Mouse (Mus musculus) cerebellum, postnatal 10 days (tissue): ENCODE measurements around the gene Rnf26.

ENCODE experiments used
- DNase-seq, 2 experiments: peaks; one replicate each; pipeline ENCODE4 v3.0.0; 2021; ENCODE audit warnings: mixed read lengths in 2 of 2

The Rnf26 gene

DNA sequence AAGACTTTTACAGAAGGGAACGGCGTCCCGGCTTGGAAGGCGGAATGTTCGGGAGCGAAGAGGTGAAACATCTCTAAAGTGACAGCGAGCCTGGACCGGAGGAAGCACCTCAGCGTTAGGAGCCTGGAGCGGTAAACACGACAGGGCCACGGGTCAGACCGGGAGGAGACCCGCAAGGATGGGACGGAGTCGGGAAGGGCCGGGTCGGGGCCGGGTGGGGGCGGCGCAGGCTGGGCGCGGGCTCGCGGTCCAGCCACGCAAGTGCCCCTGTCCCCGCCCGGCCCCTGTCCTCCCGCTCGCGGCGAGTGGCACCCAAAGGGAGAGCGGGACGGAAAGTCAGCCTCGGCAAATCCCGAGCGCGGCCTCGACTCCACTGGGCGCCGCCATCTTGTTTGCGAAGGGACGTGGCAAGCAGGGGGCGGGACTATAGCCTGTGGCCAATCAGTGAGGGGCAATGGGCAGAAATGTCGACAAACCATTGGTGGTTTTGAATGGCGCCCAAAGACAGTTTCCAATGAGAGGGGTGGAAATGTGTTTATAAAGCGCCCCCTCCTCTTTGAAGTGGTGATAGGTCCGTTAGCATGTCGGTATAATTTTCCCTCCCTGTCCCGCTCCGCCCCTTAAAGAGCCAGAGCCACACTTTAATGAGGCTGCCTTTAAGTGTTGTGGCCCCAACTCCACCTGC is at the start of gene Rnf26, which contains the start of gene Gm49380:
Gene Rnf26, minus strand, starts transcription at position 413 of the 685 bp plus-strand sequence.
Gene Gm49380, minus strand, starts transcription at position 396 of the 685 bp plus-strand sequence.
- peak; percentile 99 for DNase-seq

DNA sequence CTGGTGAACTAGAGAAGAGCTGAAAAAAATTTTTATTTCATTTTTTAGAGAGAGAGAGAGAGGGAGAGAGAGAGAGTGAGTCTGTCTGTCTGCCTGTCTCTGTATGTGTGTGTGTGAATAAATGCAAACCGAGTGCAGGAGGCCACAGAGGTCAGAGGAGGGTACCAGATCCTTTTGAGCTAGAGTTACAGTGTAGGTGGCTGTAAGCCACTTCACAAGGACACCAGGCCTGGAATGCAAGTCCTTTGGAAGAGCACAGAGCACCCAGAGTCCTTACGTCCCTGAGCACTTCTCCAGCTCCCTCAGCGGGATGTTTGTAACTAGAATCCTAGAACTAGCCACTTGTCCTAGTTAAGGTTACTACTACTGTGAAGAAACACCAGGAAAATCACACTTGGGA is 46.6 kb upstream of the Rnf26 start:
- no peak for DNase-seq

DNA sequence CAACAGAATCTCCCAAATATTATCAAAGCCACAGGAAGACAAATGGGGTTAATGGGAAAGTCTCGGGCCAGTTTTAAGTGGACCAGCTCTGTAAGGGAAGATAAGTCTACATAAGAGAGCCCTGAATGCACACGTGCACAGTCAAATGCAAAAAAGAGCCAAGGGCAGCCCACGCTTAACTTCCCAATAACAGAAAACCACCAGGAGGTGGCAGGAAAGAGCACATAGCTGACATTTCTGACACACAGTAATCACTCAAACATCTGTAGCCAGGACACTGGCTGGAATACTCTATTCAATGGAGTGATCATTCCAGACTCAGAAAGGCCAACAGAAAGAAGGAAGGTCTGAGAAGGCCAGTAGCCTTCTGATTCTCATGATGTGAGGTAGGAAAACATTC is 34.0 kb upstream of the Rnf26 start:
- DNase-seq = peak in 1 of 2 experiments; percentile 26

DNA sequence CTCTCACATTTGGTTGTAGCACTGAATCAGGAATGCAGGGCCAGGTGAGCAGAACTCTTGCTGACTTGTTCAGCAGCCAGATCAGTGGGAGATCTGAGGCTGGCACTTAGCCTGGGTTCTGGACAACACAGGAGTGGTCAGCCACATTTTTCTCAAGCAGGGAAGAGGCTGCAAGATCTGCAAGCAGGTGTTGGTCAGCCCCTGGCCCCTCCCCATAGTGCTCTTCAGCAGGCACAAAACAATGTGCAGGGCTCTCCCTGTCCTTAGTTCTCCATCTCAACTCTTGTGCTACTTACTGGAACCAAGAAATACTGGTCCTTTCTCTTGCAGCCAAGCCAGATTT is 31.4 kb upstream of the Rnf26 start:
- peak; percentile 69 to 76 for DNase-seq

DNA sequence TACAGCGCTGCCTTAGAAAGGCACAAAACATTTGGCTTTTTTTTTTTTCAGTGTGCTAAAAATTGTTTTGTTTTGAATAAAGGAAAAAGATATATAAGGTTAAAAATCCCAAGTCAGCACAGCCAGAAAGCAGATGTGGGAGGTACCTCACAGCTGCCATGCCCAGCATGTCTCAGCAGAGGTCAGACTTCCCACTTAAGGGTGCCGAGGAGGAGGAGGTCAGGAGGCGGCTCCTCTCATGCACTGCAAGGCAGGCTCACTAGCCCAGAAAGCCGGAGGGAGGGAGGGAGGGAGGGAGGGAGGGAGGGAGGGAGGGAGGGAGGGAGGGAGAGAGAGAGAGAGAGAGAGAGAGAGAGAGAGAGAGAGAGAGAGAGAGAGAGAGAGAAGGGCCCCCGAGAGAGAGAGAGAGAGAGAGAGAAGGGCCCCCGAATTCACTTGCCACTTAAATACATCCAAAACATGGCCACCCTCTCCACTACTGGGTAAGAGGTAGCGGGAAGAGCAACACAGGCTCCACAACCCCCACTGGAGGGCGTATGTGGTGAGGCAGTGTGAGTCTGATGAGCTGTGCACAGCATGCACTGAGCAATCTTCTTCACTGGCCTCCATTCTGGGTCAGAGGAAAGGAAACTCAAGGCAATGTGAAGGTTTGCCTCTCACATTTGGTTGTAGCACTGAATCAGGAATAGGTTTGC is 30.9 kb upstream of the Rnf26 start:
- DNase-seq = peak; percentile 51 to 57

DNA sequence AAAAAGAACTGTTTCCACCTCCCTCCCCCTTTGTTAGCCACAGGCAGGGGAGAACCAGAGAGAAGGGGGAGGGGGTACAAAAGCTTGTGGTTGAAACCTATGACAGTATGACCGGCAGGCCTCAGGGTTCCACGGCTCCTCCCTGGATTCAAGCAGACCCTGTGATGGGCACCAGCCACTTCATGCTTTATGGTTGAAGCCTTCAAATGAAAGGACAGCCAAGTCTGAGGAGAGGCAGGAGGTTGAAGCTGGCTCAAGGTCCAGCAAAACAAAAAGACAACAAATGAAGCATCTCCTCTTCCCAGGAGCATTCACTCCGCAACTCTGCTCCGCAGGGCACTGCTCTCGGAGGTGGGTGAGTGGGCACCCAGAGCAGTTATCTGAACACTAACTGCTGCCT is 30.1 kb upstream of the Rnf26 start:
- no peak for DNase-seq

DNA sequence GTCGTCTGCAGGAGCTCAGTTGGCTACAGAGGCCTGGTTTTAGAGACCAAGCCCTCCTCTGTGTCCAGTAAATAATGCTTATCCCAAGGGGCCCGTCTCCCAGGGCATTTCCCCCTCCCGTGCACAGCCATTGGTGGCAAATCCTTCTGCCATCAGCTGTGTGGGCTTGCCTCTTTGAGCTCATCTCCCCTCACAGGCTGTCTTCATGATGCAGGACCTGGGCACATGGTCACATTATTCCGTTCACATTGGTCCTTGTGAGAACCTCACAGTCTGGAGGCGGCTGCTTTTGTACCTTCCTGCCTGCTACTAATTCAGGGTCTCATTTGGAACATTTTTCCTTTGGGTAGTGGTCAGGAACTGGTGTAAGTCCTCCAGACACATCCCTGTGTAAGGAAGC is 28.6 kb upstream of the Rnf26 start:
- DNase-seq = no peak

DNA sequence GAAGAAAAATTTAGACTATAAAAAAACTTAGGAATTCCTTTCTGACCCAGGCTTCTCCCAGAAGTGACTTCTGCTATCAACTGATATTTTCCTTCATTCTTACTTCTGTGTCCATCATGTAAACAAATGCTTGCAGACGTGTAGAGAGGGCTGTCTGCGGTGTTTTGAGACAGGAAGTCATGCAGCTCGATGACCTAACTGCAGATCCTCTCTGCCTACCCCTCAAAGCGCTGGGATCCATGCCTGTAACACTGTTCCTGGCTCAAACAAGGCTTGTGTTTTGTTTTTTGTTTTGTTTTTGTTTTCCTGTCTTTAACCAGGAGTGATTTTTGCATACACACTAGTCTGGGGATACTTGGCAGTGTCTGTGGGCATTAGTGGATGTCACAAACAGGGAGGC is 24.5 kb upstream of the Rnf26 start:
- DNase-seq = no peak

DNA sequence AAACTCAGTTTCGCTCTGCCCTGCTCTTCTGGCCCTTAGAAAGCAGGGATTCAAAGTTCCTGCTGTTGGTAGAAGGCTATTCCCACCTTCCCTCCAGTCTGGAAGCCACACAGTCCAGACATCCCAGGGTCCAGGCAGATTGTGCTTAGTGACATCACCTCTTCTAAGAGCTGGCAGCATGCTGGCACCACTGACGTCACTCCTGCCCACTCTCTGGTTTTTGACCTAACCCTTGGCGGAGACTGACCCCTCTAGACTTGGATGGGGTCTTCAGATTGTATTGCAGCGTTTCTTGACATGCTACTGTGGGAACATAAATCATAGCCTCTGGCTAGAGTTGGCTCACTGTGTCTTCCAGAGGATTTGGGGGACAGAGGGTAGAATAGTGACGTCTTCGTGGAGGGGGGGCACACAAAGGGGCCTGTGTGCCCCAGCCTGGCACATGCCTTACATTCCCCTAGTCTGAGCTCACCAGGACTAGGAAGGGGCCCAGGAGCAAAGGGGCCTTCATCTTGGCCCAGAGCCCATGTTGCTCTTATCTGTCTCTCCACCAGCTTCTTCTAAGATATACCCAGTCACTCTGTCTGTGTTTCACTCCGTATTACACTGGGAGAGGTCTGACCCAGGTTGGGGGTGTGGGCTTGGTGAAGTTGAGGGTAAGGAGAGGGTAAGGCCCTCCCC is 22.6 kb upstream of the Rnf26 start:
- DNase-seq = peak; percentile 61 to 64

DNA sequence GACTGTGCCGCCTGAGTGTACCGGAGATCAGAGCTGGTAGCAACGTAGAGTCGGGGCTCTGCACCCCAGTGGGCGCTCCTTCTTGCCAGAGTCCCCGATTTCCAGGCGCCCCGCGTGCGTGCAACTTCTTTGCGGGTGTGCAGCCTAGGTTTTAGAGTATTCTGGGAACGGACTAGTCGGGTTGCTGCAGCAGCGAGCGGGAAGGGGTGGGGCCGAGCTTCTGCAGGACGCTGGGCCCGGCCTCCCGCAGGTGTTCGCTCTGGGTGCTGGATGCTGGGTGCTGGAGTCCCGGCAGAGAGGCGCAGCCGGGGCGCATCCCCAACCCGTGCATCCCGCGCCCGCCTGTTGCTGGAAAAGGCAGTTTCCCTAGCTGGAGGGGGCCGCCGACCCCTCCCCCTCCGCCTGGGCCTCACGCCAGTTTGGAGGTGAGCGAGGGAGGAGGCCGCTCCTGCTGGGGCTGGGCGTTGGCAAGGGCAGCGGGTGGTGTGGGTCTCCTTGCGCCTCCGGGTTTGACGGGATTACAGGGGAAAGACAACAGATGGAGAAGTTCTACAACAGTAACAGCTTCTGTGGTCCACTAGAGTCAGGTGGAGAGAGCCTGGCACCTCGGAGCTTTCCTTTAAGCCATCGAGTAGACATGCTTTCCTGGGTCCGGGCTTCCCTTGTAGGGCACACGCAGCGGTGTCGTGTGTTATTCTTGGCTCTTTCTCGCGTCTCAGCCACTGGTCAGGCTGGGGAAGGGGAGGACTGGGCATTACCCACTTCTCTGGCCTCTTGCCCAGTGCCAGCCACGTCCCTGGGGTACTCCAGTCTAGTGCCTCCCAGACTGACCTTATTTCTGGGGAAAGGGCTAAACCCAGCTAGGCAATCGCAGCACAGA is 21.8 kb upstream of the Rnf26 start:
- peak; percentile 76 to 83 for DNase-seq

DNA sequence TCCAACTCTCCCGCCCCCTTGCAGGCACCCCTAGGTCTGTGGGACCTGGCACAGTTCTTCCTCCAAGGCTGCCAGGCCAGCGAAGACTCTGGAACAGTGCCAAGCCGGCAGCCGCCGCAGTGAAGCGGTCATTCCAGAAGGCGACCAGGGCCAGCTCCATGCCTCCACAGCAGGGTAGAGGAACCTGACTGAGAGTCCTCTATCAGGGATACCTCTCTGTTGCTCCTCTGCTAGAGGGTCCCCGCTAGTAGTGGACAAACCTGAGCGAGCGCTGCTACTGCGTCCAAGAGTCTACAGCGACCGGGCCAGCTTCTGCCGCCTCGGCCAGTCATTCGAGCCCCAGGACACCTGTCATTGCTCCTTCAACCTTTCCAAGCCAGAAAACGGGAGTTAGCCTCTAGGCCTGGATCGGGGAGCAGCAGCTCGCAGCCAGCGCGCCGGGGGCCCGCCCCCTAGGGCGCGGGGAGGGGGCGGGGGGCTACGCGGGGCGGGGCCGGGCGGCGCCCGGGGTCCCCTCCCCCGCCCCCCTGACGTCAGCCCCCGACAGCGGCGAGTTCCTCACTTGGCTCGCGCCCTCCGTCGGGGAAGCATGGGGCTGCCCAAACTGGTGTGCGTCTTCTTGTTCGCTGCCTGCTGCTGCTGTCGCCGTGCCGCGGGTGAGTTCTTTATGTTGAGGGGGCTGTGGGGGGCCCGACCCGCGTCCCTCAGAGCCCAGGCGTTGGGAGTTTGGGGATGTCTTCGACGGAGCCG is 21.0 kb upstream of the Rnf26 start, which contains the start of gene Mcam:
Gene Mcam, plus strand, starts transcription at position 369 of the 750 bp plus-strand sequence.
- peak; percentile 92 for DNase-seq

DNA sequence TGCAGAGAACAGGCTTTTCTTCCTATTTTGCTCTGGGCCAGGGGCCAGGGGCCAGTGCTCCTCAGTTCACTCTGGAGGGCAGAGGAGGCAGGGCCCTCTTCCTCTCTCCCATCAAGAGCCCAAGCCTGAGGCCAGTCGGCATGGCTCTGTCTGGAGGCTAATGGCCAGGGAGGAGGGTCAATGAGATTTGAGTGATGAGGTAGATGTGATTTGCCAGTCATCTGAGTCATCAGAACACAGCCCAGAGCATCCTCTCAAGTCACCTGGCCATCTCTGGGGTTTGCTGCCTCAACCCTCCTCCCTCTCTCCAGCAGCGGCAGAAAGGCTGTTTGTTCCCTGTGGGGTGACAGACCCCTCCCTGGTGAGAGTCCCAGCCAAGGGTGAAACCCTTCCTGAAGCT is 20.0 kb upstream of the Rnf26 start:
- no peak for DNase-seq

DNA sequence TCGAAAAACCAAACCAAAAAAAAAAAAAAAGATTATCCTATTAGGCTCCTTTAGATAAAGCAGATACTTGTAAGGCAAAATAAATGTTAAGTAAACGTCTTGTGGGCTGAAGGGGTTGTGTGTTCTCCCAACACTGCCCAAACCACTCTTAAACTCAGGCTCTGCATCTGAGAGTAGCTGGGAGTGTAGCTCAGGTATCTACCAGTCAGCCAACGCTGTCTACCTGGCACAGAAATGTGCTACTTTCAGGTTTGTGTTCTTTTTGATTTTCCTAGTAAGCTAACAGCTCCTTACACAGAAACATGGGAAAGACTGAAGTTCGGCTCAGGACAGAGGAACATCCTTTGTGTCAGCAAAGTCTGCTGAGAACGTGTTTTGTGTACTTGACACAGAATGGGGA is 18.9 kb upstream of the Rnf26 start:
- DNase-seq = no peak

DNA sequence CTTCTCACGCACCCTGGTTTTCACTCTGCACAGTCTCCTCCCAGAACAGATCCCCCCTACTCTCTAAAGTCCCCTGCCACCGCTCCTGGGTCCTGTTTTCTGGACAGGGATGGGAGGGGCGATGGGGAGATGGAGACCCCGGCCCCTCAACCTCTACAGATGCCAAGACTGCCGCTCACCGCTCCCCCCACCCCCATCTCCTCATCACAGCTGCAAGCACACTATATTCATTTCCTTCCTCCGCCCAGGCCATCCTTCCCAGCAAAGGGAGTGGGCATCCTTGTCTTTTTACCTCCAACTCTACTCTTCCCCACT is 17.9 kb upstream of the Rnf26 start:
- no peak for DNase-seq

DNA sequence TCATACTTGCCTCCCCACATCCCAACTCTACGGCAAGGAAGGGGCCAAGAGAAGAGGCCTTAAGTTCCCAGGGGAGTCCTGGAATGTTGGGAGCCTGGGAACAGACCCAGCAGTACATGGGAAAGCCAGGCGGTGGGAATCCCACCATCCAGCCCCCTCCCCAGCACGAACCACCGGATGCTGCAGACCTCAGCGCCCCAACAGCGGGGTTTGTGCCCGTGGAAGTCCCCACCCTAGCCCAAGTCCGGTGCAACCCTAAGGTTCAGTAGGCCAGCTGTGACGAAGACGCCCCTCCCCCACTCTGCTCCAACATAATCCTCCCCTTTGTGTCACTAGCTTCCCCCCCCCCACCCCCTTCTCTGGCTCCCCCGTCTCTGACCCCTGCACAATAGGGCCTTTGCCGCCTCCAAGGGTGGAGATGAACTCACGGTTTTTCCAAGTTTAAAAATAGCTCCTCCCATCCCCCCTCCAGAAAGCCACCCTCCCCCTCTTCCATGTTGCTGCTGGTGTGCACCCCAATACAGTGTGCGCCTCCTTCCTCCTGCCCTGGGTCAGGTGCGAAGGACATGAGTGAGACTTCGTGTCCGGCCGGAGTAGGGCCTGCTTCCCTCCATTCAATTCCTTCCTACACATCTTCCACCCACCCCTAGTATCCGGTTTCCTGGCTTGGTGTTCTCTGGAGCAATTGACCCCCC is 17.4 kb upstream of the Rnf26 start:
- DNase-seq = peak in 1 of 2 experiments; percentile 37

DNA sequence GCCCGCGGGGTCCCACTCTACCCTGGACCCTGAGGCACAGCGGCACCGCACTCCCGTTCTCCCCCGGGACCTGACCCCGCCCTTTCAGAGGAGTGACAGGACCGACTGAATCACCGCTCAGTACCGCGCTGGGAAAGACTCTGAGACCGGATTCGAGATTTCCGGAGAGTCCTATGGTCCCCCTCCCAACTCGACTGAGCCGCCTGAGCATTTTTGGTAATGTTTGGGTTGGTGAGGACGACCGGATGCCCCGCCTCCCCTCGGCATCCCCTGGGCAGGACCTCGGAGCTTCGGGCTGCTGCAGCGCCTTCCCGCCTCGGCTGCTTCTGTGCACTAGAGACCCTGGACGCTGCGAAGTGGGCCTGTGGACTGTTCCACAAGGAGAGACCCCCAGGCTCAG is 16.7 kb upstream of the Rnf26 start:
- peak in 1 of 2 experiments; percentile 48 for DNase-seq

DNA sequence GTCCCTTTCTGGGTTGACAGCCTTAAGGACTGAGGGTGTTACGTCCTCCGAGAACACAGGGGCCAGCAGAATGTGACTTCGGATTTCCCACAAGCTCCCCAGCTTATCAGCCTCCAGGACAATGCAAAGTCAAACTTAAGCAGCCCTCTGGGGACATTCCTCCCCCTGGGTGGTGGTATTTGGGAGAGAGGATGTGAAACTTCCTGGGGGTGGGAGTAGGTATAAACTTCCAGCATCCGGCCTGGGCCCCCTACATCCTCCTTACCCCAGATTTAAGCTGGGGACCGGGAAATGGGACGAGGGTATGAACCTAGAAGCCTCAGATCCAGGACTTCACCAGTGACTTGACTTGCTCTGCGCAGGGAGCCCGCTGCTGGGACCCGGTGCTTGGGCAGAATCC is 16.3 kb upstream of the Rnf26 start:
- no peak for DNase-seq

DNA sequence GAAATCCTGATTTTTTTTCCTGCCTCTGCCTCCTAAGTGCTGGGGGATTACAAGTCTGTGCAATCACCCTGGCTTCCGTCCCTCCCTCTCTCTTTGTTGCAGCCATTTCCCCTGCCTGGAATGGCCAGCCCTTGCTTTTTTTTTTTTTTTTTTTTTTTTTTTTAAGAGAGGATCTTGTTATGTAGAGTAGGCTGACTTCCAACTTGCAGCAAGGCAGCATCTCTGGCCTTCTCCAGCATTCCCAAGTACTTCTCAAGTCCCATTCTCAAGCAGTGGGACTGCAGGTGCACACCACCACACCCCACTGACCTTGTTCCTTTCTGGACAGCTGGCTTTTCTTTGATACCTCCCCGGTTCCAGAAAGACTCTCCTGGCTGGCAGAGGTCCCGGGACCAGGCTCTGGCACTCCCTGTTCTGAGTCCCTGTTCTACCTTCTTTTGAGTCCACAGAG is 14.1 kb upstream of the Rnf26 start:
- no peak for DNase-seq

DNA sequence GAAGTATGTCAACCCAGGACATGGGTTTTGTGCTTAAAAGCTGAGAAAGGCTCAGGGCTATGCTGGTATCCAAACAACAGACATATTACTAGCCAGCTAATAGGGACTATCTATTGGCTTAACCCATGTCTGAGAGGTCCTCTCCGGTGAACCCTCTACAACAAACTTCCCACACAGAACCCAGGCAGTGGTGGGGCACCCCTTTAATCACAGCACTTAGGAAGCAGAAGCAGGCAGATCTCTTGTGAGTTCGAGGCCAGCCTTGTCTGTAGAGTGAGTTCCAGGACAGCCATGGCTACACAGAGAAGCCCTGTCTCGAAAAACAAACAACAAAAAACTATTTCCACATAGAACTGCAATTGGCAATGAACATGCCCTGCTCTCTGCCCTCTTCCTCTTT is 13.4 kb upstream of the Rnf26 start:
- no peak for DNase-seq

DNA sequence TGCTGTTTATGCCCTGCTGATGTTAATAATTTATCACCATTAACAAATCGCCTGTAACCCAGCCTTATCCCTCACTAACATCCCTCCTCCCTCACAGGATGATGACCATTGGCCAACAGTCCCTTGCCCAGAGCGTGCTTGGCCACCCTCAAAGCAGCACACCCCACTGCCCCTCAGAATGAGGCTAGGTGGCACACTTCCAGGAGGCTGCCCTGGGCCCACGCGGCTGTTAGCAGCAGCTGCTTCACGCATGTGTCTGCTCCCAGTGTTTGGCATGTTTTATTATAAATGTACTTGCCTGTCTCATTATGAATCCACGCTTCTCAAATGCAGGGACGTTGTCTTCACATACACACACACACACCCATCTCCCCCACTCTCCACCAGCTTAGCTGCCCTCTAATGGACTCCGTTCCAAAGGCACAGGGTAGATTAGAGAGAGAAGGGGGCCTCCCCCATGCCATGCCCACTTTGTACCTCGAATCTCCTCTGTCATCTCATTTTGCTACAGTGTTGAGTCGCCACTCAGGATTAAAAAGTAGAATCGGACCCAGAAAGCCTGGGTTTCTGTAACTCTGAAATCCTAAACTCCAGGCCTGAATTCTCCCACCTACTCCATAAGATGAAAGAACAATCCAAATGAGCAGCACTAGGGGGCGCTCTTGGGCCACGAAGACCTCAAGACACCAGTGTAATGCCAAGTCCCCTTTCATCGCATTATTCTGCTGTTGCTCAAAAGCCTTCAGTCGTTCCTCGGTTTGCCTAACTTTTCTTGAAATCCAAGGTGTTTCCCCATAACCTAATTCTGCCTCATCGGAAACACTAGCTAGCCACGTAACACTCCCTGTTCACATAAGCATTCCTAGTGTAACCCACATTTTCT is 12.5 kb upstream of the Rnf26 start:
- DNase-seq = peak; percentile 93 to 95

DNA sequence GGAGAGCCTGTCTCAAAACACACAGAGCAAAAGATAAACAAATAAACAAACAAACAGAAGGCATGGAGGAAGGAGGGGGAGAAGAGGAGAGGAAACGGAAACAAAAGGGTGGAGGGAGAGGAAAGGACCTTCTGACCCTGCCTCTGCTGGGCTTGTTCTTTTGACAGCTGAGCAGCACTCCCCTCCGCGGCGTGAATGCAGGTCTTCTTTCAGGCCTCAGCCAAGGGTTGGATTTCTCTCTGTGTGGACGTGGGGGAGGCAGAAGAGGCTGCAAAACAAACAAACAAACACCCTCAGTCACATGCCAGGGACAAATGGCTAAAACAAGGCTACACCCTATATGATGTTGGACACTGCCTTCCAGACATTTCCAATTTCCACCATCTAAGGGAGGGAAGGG is 11.7 kb upstream of the Rnf26 start:
- DNase-seq = no peak
